Mouse (Mus musculus) liver, embryonic 11.5 days (tissue): ENCODE results near the gene Mettl7a1. TPM values are rescaled to one million over a fixed set of nuclear protein-coding genes. Genes with fewer than 3 reads are reported as not detected.
"Not testable (repeated sequence)": the region's sequence is repeated elsewhere in the genome, so short reads cannot be mapped to it uniquely, and the experiment has no call there.

Source experiments
- ATAC-seq: fragments of 200-750 bp; cut with Nextera tagmentation; replicated peaks from 2 replicates; pipeline ENCODE4 v1.8.0; 2017; ENCODE audit warnings: moderate number of reproducible peaks, mild to moderate bottlenecking, moderate TSS enrichment, moderate library complexity; ENCODE audit not compliant: low FRiP score
- DNase-seq: peaks from one replicate; pipeline ENCODE4 v3.0.0-alpha.2; 2017; ENCODE audit warnings: low spot score
- H3K27ac ChIP-seq: fragments of 300-500 bp; sonication (generic); 2 replicates; pipeline ENCODE4 v1.5.1; 2014; ENCODE audit warnings: mild to moderate bottlenecking, low read depth, low read length, control low read depth
- H3K27me3 ChIP-seq: fragments of 300-500 bp; sonication (generic); replicated peaks from 2 replicates; pipeline ENCODE4 v1.6.1; 2014; ENCODE audit warnings: low read length, mixed read lengths; ENCODE audit not compliant: control insufficient read depth, insufficient read depth
- H3K36me3 ChIP-seq: fragments of 300-500 bp; sonication (generic); 2 replicates; pipeline ENCODE4 v1.6.1; 2014; ENCODE audit warnings: mild to moderate bottlenecking, low read length, moderate library complexity, mixed read lengths; ENCODE audit not compliant: control insufficient read depth, insufficient read depth
- H3K4me1 ChIP-seq: fragments of 300-500 bp; sonication (generic); replicated peaks from 2 replicates; pipeline ENCODE4 v1.6.1; 2014; ENCODE audit warnings: low read length, mixed read lengths; ENCODE audit not compliant: control insufficient read depth, insufficient read depth
- H3K4me2 ChIP-seq: fragments of 300-500 bp; sonication (generic); 2 replicates; pipeline ENCODE4 v1.6.1; 2014; ENCODE audit warnings: mild to moderate bottlenecking, control low read depth, moderate library complexity
- H3K4me3 ChIP-seq: fragments of 300-500 bp; sonication (generic); 2 replicates; pipeline ENCODE4 v1.5.1; 2014; ENCODE audit warnings: low read depth, low read length, control low read depth
- H3K9ac ChIP-seq: fragments of 300-500 bp; sonication (generic); 2 replicates; pipeline ENCODE4 v1.6.1; 2014; ENCODE audit warnings: low read depth, low read length, control low read depth
- H3K9me3 ChIP-seq: fragments of 300-500 bp; sonication (generic); 2 replicates; pipeline ENCODE4 v1.6.1; 2016; ENCODE audit warnings: low read length, inconsistent platforms, mixed read lengths; ENCODE audit not compliant: control insufficient read depth
- WGBS: fragments of 180-500 bp; shearing (Covaris S2); extraction: QIAGEN DNeasy Blood & Tissue Kit; methylation state at CpG from one replicate; pipeline ENCODE4 v1.1.7; 2014; 5-methylcytosine and 5-hydroxymethylcytosine counted together
- polyA plus RNA-seq: library from polyadenylated mRNA; unstranded; fragments of >200 nt; fragmentation: Nextera tagmentation; extraction: Ambion mirVana; gene quantifications from 2 replicates; pipeline ENCODE4 v1.2.1, GENCODE M21; 2014

The Mettl7a1 gene
- polyA plus RNA-seq = 4.4 and 5.7 TPM in 2 replicates

GRCm38 (mm10) chr15:100304019-100304991, at the start of gene Mettl7a1:
TSS of gene Mettl7a1 (plus strand) at chr15:100304140.
- peak within 1 kb of the TSS; percentile 70 for H3K9ac ChIP-seq
- H3K4me1 ChIP-seq = peaks cover 23% of the 10 kb centered on the region
- H3K27ac ChIP-seq = peak within 1 kb of the TSS; percentile 82
- peak within 1 kb of the TSS; percentile 87 for H3K4me2 ChIP-seq
- no peaks in the 10 kb centered on the region for H3K9me3 ChIP-seq
- DNase-seq (peak; percentile 72), ATAC-seq (peak; percentile 75)
- no peaks in the 10 kb centered on the region for H3K27me3 ChIP-seq
- 2% methylated on average over 25 of the region's 30 CpGs for WGBS
- H3K36me3 ChIP-seq = no peaks in the 10 kb centered on the region
- peak within 1 kb of the TSS; percentile 61 for H3K4me3 ChIP-seq

- H3K4me2 ChIP-seq = no peak overlapping the region
- peaks cover 47% of the 10 kb centered on the region for H3K36me3 ChIP-seq
- H3K9me3 ChIP-seq = no peaks in the 10 kb centered on the region
- 84% methylated on average over 6 of the region's 6 CpGs for WGBS
- no peaks in the 10 kb centered on the region for H3K27me3 ChIP-seq
- H3K9ac ChIP-seq = no peak overlapping the region
- H3K4me3 ChIP-seq = no peak overlapping the region
- no peak overlapping the region for H3K27ac ChIP-seq
- no peak for DNase-seq
- no peak for ATAC-seq
- H3K4me1 ChIP-seq = no peaks in the 10 kb centered on the region
Measured at GRCm38 (mm10) chr15:100256386-100256785, 47.6 kb upstream of the Mettl7a1 start.

- peaks cover 42% of the 10 kb centered on the region for H3K36me3 ChIP-seq
- 88% methylated on average over 5 of the region's 5 CpGs for WGBS
Measured at GRCm38 (mm10) chr15:100257305-100257704, 46.6 kb upstream of the Mettl7a1 start.

GRCm38 (mm10) chr15:100258646-100259425, 45.1 kb upstream of the Mettl7a1 start:
- H3K27me3 ChIP-seq = no peaks in the 10 kb centered on the region
- no peak for ATAC-seq
- peaks cover 34% of the 10 kb centered on the region for H3K36me3 ChIP-seq
- no peaks in the 10 kb centered on the region for H3K9me3 ChIP-seq
- no peak overlapping the region for H3K4me3 ChIP-seq
- H3K9ac ChIP-seq = no peak overlapping the region
- no peak overlapping the region for H3K27ac ChIP-seq
- H3K4me2 ChIP-seq = no peak overlapping the region
- 95% methylated on average over 7 of the region's 7 CpGs for WGBS
- DNase-seq = no peak
- no peaks in the 10 kb centered on the region for H3K4me1 ChIP-seq

More at GRCm38 (mm10) chr15:100257305-100257704, 46.6 kb upstream of the Mettl7a1 start:
- ATAC-seq = no peak
- H3K27ac ChIP-seq = no peak overlapping the region
- no peaks in the 10 kb centered on the region for H3K4me1 ChIP-seq
- H3K9ac ChIP-seq = no peak overlapping the region
- no peak overlapping the region for H3K4me2 ChIP-seq
- no peaks in the 10 kb centered on the region for H3K9me3 ChIP-seq
- DNase-seq = no peak
- H3K4me3 ChIP-seq = no peak overlapping the region
- no peaks in the 10 kb centered on the region for H3K27me3 ChIP-seq

- not testable (repeated sequence) for DNase-seq, H3K27ac ChIP-seq, H3K4me3 ChIP-seq, H3K4me2 ChIP-seq, ATAC-seq, H3K9me3 ChIP-seq, H3K27me3 ChIP-seq, H3K9ac ChIP-seq, H3K4me1 ChIP-seq
- 85% methylated on average over 6 of the region's 7 CpGs for WGBS
- H3K36me3 ChIP-seq = peaks cover 23% of the 10 kb centered on the region
Measured at GRCm38 (mm10) chr15:100260351-100260750, 43.6 kb upstream of the Mettl7a1 start.

- 36% methylated on average over 4 of the region's 4 CpGs for WGBS
Measured at GRCm38 (mm10) chr15:100263246-100263905, 40.6 kb upstream of the Mettl7a1 start.

GRCm38 (mm10) chr15:100265586-100266325, 38.2 kb upstream of the Mettl7a1 start:
- WGBS = 70% methylated on average over 4 of the region's 5 CpGs
- Histone ChIP-seq H3K9ac (no peak overlapping the region), H3K4me1 (no peaks in the 10 kb centered on the region), H3K4me2 (no peak overlapping the region), H3K4me3 (no peak overlapping the region), H3K9me3 (no peaks in the 10 kb centered on the region), H3K36me3 (no peaks in the 10 kb centered on the region; the same call in 1 of the 2 replicates), H3K27ac (no peak overlapping the region), H3K27me3 (no peaks in the 10 kb centered on the region)
- DNase-seq (no peak), ATAC-seq (no peak)

More at GRCm38 (mm10) chr15:100263246-100263905, 40.6 kb upstream of the Mettl7a1 start:
- Histone ChIP-seq H3K27me3 (no peaks in the 10 kb centered on the region), H3K9me3 (no peaks in the 10 kb centered on the region), H3K4me3 (no peak overlapping the region), H3K4me2 (no peak overlapping the region), H3K36me3 (peaks cover 9% of the 10 kb centered on the region), H3K27ac (no peak overlapping the region), H3K9ac (no peak overlapping the region), H3K4me1 (no peaks in the 10 kb centered on the region)
- no peak for ATAC-seq
- no peak for DNase-seq

- H3K9me3 ChIP-seq = no peaks in the 10 kb centered on the region
- H3K4me1 ChIP-seq = no peaks in the 10 kb centered on the region
- no peak overlapping the region for H3K4me2 ChIP-seq
- no peaks in the 10 kb centered on the region for H3K27me3 ChIP-seq
- no peak overlapping the region for H3K9ac ChIP-seq
- WGBS = 63% methylated on average over 2 of the region's 2 CpGs
- DNase-seq (no peak), ATAC-seq (no peak)
- no peak overlapping the region for H3K27ac ChIP-seq
- H3K4me3 ChIP-seq = no peak overlapping the region
- no peaks in the 10 kb centered on the region for H3K36me3 ChIP-seq
Measured at GRCm38 (mm10) chr15:100268916-100269315, 35.0 kb upstream of the Mettl7a1 start.
